Mouse (Mus musculus): ENCODE results near the gene AU022252.

Gene AU022252

GRCm38 (mm10) chr4:119189864-119190263, 42.6 kb downstream of the AU022252 start, which contains the start of gene Ermap:
Gene Ermap, minus strand, starts transcription at chr4:119190011.
- in situ Hi-C loops (cut with MboI, MseI): no loop called here

- in situ Hi-C loops (cut with MboI, MseI): no loop called here
Measured at GRCm38 (mm10) chr4:119189392-119189791, 43.1 kb downstream of the AU022252 start.

DNA sequence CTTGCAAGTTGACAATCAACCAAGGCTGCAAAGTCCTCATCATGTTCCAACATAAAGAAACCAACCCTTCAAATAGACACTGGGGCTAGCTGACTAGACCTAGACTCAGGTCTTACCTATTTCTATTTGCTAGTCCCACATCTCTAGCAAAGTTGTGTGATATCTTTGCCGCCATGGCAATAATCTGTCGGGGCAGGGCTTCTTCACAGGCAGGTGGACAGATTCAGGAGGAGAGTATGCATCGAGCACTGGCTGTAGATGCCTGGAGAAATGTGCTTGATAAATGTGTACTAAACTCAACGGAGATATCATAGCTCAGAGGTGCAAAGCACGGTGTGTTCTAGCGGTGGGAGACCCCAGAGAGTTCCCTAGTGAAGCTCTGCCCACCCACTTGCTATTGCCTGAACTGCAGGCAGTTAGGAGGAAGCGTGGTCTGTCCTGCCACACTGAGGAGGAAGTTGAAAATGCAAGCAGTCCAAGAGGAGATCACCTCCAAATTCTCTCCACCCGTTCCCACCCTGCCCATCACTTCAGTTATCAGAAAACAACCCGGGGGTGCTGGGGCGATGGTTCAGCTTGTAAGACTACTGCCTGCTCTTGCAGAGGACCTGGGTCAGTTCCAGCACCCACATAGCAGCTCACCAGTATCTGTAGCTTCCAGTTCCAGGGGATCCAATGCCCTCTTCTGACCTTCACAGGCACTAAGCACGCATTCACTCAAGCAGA, 44.3 kb downstream of the AU022252 start:
- in situ Hi-C loops (cut with MboI, MseI): no loop called here

DNA sequence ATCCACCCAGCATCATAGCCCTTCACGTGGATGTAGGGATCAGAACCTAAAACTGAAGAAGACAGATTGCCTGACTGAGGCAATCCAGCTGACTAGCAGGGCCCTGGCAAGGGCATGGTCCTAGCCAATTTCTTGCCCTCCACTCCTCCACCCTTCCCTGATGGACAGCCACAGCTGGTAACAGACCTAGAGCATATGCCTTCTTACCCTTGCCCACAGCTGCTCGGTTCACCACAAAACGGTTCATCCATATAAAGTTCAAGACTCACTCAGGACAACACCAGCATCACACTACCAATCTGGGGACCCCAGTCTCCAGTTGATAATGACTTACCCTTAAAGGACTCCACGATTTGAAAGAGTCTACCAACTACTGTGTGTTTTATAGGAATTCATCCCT, 46.7 kb downstream of the AU022252 start:
- in situ Hi-C loops (cut with MboI, MseI): no loop called here

GRCm38 (mm10) chr4:119183525-119183924, 49.0 kb downstream of the AU022252 start:
- in situ Hi-C loops (cut with MboI, MseI): no loop called here

- in situ Hi-C loops (cut with MboI, MseI): no loop called here
Measured at GRCm38 (mm10) chr4:119181456-119181855, 51.1 kb downstream of the AU022252 start.

GRCm38 (mm10) chr4:119180133-119180707, 52.3 kb downstream of the AU022252 start:
- in situ Hi-C loops (cut with MboI, MseI): no loop called here

DNA sequence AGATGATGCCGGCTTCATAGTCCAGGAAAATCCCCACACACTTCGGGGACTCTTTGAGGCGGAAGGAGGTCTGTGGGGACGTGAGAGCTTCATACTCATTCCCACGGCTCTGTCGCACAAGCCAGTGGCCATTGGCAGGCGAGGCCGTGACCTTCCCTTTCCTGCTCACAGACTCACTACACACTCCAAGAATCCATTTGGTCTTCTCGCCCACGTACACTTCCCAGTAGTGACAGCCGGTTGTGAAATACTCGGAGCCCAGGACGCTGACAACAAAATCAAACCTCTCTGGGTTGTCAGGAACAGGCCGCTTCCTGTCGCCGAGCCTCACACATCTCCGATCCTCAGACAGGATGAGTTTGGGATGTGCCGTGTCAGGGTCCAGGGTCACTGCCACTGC, 54.2 kb downstream of the AU022252 start:
- in situ Hi-C loops (cut with MboI, MseI): no loop called here

DNA sequence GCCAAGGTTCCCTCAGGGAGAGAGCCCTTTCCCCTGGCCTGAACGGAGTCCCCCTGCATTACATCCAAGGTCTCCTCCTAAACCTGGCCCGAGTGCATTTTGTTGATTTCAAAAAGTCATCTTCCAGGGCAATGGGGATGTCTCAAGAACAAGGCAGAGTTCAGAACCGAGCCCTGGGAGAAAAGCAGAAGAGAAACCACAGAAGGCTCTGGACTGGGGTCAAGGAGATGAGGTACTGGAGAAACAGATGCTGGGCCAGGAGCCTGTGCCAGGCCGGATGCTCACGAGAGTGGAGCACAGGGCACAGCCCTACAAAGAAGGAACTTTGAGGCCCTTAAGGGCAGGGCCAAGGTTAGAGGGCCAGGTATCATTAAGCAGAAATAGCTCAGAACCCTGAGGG, 54.8 kb downstream of the AU022252 start:
- in situ Hi-C loops (cut with MboI, MseI): no loop called here

- in situ Hi-C loops (cut with MboI, MseI): no loop called here
Measured at GRCm38 (mm10) chr4:119173851-119174453, 58.6 kb downstream of the AU022252 start, which contains the start of gene Zfp691. Gene Zfp691, minus strand, starts transcription at chr4:119174195.

DNA sequence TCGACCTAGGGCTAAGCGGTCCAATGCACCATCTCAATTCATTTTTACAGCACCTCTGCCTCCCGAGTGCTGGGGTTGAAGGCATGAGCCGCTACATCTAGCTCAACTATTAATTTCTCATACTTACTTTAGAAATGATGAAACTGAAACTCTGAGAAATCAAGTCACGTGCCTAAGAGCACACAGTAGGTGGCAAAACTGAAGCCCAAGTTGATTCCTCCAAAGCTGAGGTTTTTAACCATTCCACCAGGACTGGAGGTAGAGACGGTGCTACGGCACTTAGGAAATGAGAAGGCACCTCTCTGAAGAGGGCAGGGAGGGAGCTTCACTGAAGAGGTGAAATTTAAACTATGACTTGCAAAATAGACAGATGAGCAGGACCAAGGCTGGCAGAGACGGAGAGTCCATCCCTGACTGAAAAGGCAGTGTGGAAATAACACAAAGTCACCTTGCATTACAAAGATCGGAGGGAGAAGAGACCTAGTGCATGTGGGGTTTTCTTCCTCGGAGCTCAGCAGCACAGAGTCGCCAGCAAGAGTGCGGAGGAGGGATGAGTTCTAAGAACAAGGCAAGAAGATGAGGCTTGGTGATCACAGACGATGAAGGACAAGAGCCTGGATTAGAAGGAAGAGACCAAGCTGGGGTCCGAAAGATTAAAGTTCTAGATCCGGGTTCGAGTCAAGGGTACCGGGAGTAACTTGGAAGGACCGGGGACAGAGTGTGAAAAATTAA, 59.4 kb downstream of the AU022252 start:
- in situ Hi-C loops (cut with MboI, MseI): no loop called here

DNA sequence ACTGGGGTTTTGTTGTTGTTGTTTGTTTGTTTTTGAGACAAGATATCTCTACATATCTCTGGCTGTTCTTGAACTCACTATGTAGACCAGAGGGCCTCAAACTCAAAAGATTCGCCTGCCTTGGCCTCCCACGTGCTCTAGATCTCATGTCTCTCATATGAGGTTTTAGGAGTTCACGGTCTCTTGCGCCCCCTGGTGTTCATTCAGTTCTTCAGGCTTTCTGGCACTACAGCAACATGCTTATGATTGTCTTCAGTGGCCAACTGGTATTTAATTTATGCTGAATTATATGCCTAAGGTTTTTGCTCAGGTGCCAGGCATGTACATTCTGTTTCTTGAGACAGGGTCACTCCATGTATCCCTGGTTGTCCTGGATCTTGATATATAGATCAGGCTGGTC, 64.8 kb downstream of the AU022252 start:
- in situ Hi-C loops (cut with MboI, MseI): loop anchor here (5.0 kb wide), 2 partner anchors 165 to 525 kb away; no protein-coding TSS in a partner anchor

- in situ Hi-C loops (cut with MboI, MseI): loop anchor here (5.0 kb wide), 2 partner anchors 165 to 525 kb away; no protein-coding TSS in a partner anchor
Measured at GRCm38 (mm10) chr4:119167068-119167467, 65.4 kb downstream of the AU022252 start.

DNA sequence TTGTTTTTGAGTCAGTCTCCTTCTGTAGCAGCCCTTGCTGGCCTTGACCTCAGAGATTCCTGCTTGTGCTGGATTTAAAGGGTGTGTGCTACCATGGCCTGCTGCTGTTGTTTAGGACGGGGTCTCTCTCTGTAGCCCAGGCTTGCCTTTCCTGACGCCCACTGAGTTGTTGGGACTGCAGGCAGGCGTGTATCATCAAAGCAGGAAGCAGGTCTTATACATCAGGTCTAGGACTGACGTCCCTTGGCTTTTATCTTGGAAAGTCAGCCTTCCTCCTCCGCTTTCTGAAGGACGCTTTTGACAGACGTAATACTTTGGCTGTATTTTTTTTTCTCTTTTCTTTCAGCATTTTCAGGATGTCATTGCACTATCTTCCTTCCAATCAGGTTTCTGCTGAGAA, 66.6 kb downstream of the AU022252 start:
- in situ Hi-C loops (cut with MboI, MseI): loop anchor here (5.0 kb wide), 2 partner anchors 164 to 524 kb away; no protein-coding TSS in a partner anchor

GRCm38 (mm10) chr4:119162990-119163389, 69.5 kb downstream of the AU022252 start:
- in situ Hi-C loops (cut with MboI, MseI): no loop called here

GRCm38 (mm10) chr4:119161358-119161757, 71.2 kb downstream of the AU022252 start:
- in situ Hi-C loops (cut with MboI, MseI): no loop called here

DNA sequence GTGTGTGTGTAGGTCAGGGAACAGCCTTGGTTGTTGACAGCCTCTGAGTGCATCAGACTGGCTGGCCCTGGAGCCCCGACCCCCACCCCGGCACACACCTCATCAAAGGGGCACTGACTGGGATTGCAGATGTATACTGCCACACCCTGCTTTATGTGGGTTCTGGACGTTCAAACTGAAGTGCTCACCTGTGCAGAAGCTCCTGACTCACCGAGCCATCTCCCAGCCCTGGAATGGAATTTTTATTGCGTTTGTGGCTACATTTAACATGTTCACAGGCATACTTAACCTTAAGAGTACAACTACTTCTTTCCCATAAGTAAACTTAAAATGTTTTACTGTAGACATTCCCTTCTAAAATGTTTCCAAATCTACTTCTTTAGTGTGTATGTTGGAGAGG, 74.6 kb downstream of the AU022252 start:
- in situ Hi-C loops (cut with MboI, MseI): no loop called here

- in situ Hi-C loops (cut with MboI, MseI): no loop called here
Measured at GRCm38 (mm10) chr4:119157186-119157585, 75.3 kb downstream of the AU022252 start.
